Mouse (Mus musculus): ENCODE measurements around the gene Olfr786. TPM values are rescaled to one million over a fixed set of nuclear protein-coding genes. Genes with fewer than 3 reads are reported as not detected.

The Olfr786 gene
- total RNA-seq, 1 experiment, result not detected

- TF ChIP-seq CHD2 (IDR thresholded peaks at IDR 0.05; ENCODE audit: low read depth, low read length) (no peak), ZNF384 (IDR thresholded peaks at IDR 0.05; ENCODE audit: low read depth, low read length) (no peak), MAFK (IDR thresholded peaks at IDR 0.05; ENCODE audit: insufficient read depth, low read depth, low read length) (no peak), ZC3H11A (IDR thresholded peaks at IDR 0.05; ENCODE audit: borderline replicate concordance, low read depth, low read length) (no peak)
- H3K9ac ChIP-seq (ENCODE audit: insufficient read depth, low read depth, low read length, poor library complexity, severe bottlenecking), result no peak within 1 kb of the TSS
- DNase-seq (ENCODE audit: low read depth, low spot score), result no peak
- no peak within 1 kb of the TSS for H3K27ac ChIP-seq (ENCODE audit: insufficient read depth, low read depth, low read length, poor library complexity, severe bottlenecking)
- H3K36me3 ChIP-seq (ENCODE audit: control insufficient read depth, insufficient read depth, low read length, poor library complexity, severe bottlenecking), result no peaks in the 10 kb centered on the region
- H3K4me3 ChIP-seq (ENCODE audit: insufficient read depth in 1 of 2, low read depth in 1 of 2, low read length in 2 of 2, poor library complexity in 1 of 2, severe bottlenecking in 1 of 2), result no peak within 1 kb of the TSS
- no peaks in the 10 kb centered on the region for H3K9me3 ChIP-seq (ENCODE audit: control insufficient read depth, insufficient read depth, low read depth, low read length)
- no peaks in the 10 kb centered on the region for H3K4me1 ChIP-seq (ENCODE audit: control insufficient read depth in 2 of 2, insufficient read depth in 2 of 2, low read length in 2 of 2, poor library complexity in 1 of 2)
- in situ Hi-C loops (cut with MboI; ENCODE audit: low sequenced_read_pairs in 2 of 2, unreplicated experiment in 2 of 2), result no loop called here
Measured at GRCm38 (mm10) chr10:129470698-129471097, 43.6 kb downstream of the Olfr786 start, which contains the start of gene Olfr788. Gene Olfr788, plus strand, starts transcription at chr10:129470998.

- H3K36me3 ChIP-seq (ENCODE audit: control insufficient read depth, insufficient read depth, low read length, poor library complexity, severe bottlenecking), result no peaks in the 10 kb centered on the region
- no peaks in the 10 kb centered on the region for H3K4me1 ChIP-seq (ENCODE audit: control insufficient read depth in 2 of 2, insufficient read depth in 2 of 2, low read length in 2 of 2, poor library complexity in 1 of 2)
- no peak overlapping the region for H3K4me3 ChIP-seq (ENCODE audit: insufficient read depth in 1 of 2, low read depth in 1 of 2, low read length in 2 of 2, poor library complexity in 1 of 2, severe bottlenecking in 1 of 2)
- H3K9me3 ChIP-seq (ENCODE audit: control insufficient read depth, insufficient read depth, low read depth, low read length), result no peaks in the 10 kb centered on the region
- H3K27ac ChIP-seq (ENCODE audit: insufficient read depth, low read depth, low read length, poor library complexity, severe bottlenecking), result no peak overlapping the region
- DNase-seq (ENCODE audit: low read depth, low spot score), result no peak
- TF ChIP-seq ZC3H11A (IDR thresholded peaks at IDR 0.05; ENCODE audit: borderline replicate concordance, low read depth, low read length) (no peak), MAFK (IDR thresholded peaks at IDR 0.05; ENCODE audit: insufficient read depth, low read depth, low read length) (no peak), CHD2 (IDR thresholded peaks at IDR 0.05; ENCODE audit: low read depth, low read length) (no peak), HCFC1 (IDR thresholded peaks at IDR 0.05; ENCODE audit: borderline replicate concordance, insufficient read depth, low read length) (no peak), ZNF384 (IDR thresholded peaks at IDR 0.05; ENCODE audit: low read depth, low read length) (no peak)
- in situ Hi-C loops (cut with MboI; ENCODE audit: low sequenced_read_pairs in 2 of 2, unreplicated experiment in 2 of 2), result no loop called here
- no peak overlapping the region for H3K9ac ChIP-seq (ENCODE audit: insufficient read depth, low read depth, low read length, poor library complexity, severe bottlenecking)
Measured at GRCm38 (mm10) chr10:129473256-129473655, 46.1 kb downstream of the Olfr786 start.

- H3K4me3 ChIP-seq (ENCODE audit: insufficient read depth in 1 of 2, low read depth in 1 of 2, low read length in 2 of 2, poor library complexity in 1 of 2, severe bottlenecking in 1 of 2), result no peak overlapping the region
- H3K27ac ChIP-seq (ENCODE audit: insufficient read depth, low read depth, low read length, poor library complexity, severe bottlenecking), result no peak overlapping the region
- H3K9ac ChIP-seq (ENCODE audit: insufficient read depth, low read depth, low read length, poor library complexity, severe bottlenecking), result no peak overlapping the region
- no peaks in the 10 kb centered on the region for H3K36me3 ChIP-seq (ENCODE audit: control insufficient read depth, insufficient read depth, low read length, poor library complexity, severe bottlenecking)
- no peaks in the 10 kb centered on the region for H3K9me3 ChIP-seq (ENCODE audit: control insufficient read depth, insufficient read depth, low read depth, low read length)
- DNase-seq (ENCODE audit: low read depth, low spot score), result no peak
- TF ChIP-seq MAFK (IDR thresholded peaks at IDR 0.05; ENCODE audit: insufficient read depth, low read depth, low read length) (no peak), HCFC1 (IDR thresholded peaks at IDR 0.05; ENCODE audit: borderline replicate concordance, insufficient read depth, low read length) (no peak), ZNF384 (IDR thresholded peaks at IDR 0.05; ENCODE audit: low read depth, low read length) (no peak)
- no peaks in the 10 kb centered on the region for H3K4me1 ChIP-seq (ENCODE audit: control insufficient read depth in 2 of 2, insufficient read depth in 2 of 2, low read length in 2 of 2, poor library complexity in 1 of 2)
- in situ Hi-C loops (cut with MboI; ENCODE audit: low sequenced_read_pairs in 2 of 2, unreplicated experiment in 2 of 2), result no loop called here
Measured at GRCm38 (mm10) chr10:129473723-129474122, 46.6 kb downstream of the Olfr786 start.

GRCm38 (mm10) chr10:129484452-129484851 is 57.3 kb downstream of the Olfr786 start, which contains the start of gene Olfr789:
Gene Olfr789, plus strand, starts transcription at chr10:129484752.
- no peak within 1 kb of the TSS for H3K4me3 ChIP-seq (ENCODE audit: insufficient read depth in 1 of 2, low read depth in 1 of 2, low read length in 2 of 2, poor library complexity in 1 of 2, severe bottlenecking in 1 of 2)
- no peaks in the 10 kb centered on the region for H3K4me1 ChIP-seq (ENCODE audit: control insufficient read depth in 2 of 2, insufficient read depth in 2 of 2, low read length in 2 of 2, poor library complexity in 1 of 2)
- DNase-seq (ENCODE audit: low read depth, low spot score), result no peak
- no peak for TF ChIP-seq ZC3H11A (IDR thresholded peaks at IDR 0.05; ENCODE audit: borderline replicate concordance, low read depth, low read length)
- no peak for TF ChIP-seq HCFC1 (IDR thresholded peaks at IDR 0.05; ENCODE audit: borderline replicate concordance, insufficient read depth, low read length)
- no peak for TF ChIP-seq MAFK (IDR thresholded peaks at IDR 0.05; ENCODE audit: insufficient read depth, low read depth, low read length)
- TF ChIP-seq CHD2 (IDR thresholded peaks at IDR 0.05; ENCODE audit: low read depth, low read length), result no peak
- no peak for TF ChIP-seq ZNF384 (IDR thresholded peaks at IDR 0.05; ENCODE audit: low read depth, low read length)
- H3K27ac ChIP-seq (ENCODE audit: insufficient read depth, low read depth, low read length, poor library complexity, severe bottlenecking), result no peak within 1 kb of the TSS
- H3K9ac ChIP-seq (ENCODE audit: insufficient read depth, low read depth, low read length, poor library complexity, severe bottlenecking), result no peak within 1 kb of the TSS
- no peaks in the 10 kb centered on the region for H3K36me3 ChIP-seq (ENCODE audit: control insufficient read depth, insufficient read depth, low read length, poor library complexity, severe bottlenecking)
- no peaks in the 10 kb centered on the region for H3K9me3 ChIP-seq (ENCODE audit: control insufficient read depth, insufficient read depth, low read depth, low read length)
- in situ Hi-C loops (cut with MboI; ENCODE audit: low sequenced_read_pairs in 2 of 2, unreplicated experiment in 2 of 2), result no loop called here

Other genes starting within 250 kb of the Olfr786 start
- 0.21 TPM in 1 of 2 replicates, not detected in the other for gene Olfr772, start 249.4 kb upstream of the Olfr786 start, total RNA-seq (2012; rRNA removed)
- not detected in 2 replicates for gene Olfr773, start 239.9 kb upstream of the Olfr786 start, total RNA-seq (2012; rRNA removed)
- gene Olfr774, start 191.1 kb upstream of the Olfr786 start, total RNA-seq (2012; rRNA removed), result not detected in 2 replicates
- gene Olfr775, start 178.9 kb upstream of the Olfr786 start, total RNA-seq (2012; rRNA removed), result not detected in 2 replicates
- not detected in 2 replicates for gene Olfr776, start 168.2 kb upstream of the Olfr786 start, total RNA-seq (2012; rRNA removed)
- not detected in 2 replicates for gene Olfr777, start 155.8 kb upstream of the Olfr786 start, total RNA-seq (2012; rRNA removed)
- not detected in 2 replicates for gene Olfr780, start 109.2 kb upstream of the Olfr786 start, total RNA-seq (2012; rRNA removed)
- gene Olfr781, start 98.5 kb upstream of the Olfr786 start, total RNA-seq (2012; rRNA removed), result not detected in 2 replicates
- gene Olfr782, start 78.5 kb upstream of the Olfr786 start, total RNA-seq (2012; rRNA removed), result not detected in 2 replicates
- 0.21 and 0.22 TPM in 2 replicates for gene Olfr784, start 43.2 kb upstream of the Olfr786 start, total RNA-seq (2012; rRNA removed)
- gene Olfr785, start 21.9 kb upstream of the Olfr786 start, total RNA-seq (2012; rRNA removed), result not detected in 2 replicates
- gene Olfr787, start 34.6 kb downstream of the Olfr786 start, total RNA-seq (2012; rRNA removed), result 0.62 and 0.95 TPM in 2 replicates
- 0.05 TPM in 1 of 2 replicates, not detected in the other for gene Olfr788, start 43.7 kb downstream of the Olfr786 start, total RNA-seq (2012; rRNA removed)
- not detected in 2 replicates for gene Olfr789, start 57.4 kb downstream of the Olfr786 start, total RNA-seq (2012; rRNA removed)
- gene Olfr790, start 71.2 kb downstream of the Olfr786 start, total RNA-seq (2012; rRNA removed), result not detected in 2 replicates
- not detected in 2 replicates for gene Olfr791, start 94.5 kb downstream of the Olfr786 start, total RNA-seq (2012; rRNA removed)
- gene Olfr792, start 111.9 kb downstream of the Olfr786 start, total RNA-seq (2012; rRNA removed), result not detected in 2 replicates
- gene Olfr794, start 140.3 kb downstream of the Olfr786 start, total RNA-seq (2012; rRNA removed), result not detected in 2 replicates
- not detected in 2 replicates for gene Olfr796, start 185.3 kb downstream of the Olfr786 start, total RNA-seq (2012; rRNA removed)
- gene Olfr798, start 200.6 kb downstream of the Olfr786 start, total RNA-seq (2012; rRNA removed), result not detected in 2 replicates
- not detected in 2 replicates for gene Olfr799, start 210.2 kb downstream of the Olfr786 start, total RNA-seq (2012; rRNA removed)
- not detected in 2 replicates for gene Olfr800, start 230.4 kb downstream of the Olfr786 start, total RNA-seq (2012; rRNA removed)
- gene Olfr801, start 246.6 kb downstream of the Olfr786 start, total RNA-seq (2012; rRNA removed), result not detected in 2 replicates

All from ES-E14 (cell line).